Mouse (Mus musculus) bone marrow macrophage, adult 2 months (primary cell): Measurements from ENCODE around the gene Nsun6. TPM values are rescaled to one million over a fixed set of nuclear protein-coding genes. Genes with fewer than 3 reads are reported as not detected.
A peak's percentile ranks its signal among the peaks of the same experiment; 100 is the strongest.

Experiments
- H3K27ac ChIP-seq: 2 replicates; pipeline ENCODE4 v1.5.1; 2012; ENCODE audit warnings: low read depth, low read length; ENCODE audit not compliant: insufficient read depth
- H3K4me1 ChIP-seq: 2 replicates; pipeline ENCODE4 v1.6.1; 2012; ENCODE audit warnings: low read length; ENCODE audit not compliant: control insufficient read depth, insufficient read depth
- H3K4me3 ChIP-seq: 2 replicates; pipeline ENCODE4 v1.5.1; 2012; ENCODE audit warnings: mild to moderate bottlenecking, low read length, moderate library complexity; ENCODE audit not compliant: insufficient read depth
- CTCF ChIP-seq: IDR thresholded peaks from 2 replicates; pipeline ENCODE4 v1.5.1; 2012; ENCODE audit warnings: low read depth, mild to moderate bottlenecking, low read length, moderate library complexity
- POLR2A ChIP-seq: IDR thresholded peaks from 2 replicates; pipeline ENCODE4 v1.6.1; 2012; ENCODE audit warnings: mild to moderate bottlenecking, low read depth, low read length, borderline replicate concordance
- polyA plus RNA-seq: library from polyadenylated mRNA; stranded (reverse); fragments of >200 nt; gene quantifications from 2 replicates; pipeline ENCODE4 v1.2.4, GENCODE M21; 2012; ENCODE audit not compliant: missing spikeins, insufficient read depth, insufficient read length

Nsun6 gene
- polyA plus RNA-seq, 1 experiment, result 7.7 TPM

DNA sequence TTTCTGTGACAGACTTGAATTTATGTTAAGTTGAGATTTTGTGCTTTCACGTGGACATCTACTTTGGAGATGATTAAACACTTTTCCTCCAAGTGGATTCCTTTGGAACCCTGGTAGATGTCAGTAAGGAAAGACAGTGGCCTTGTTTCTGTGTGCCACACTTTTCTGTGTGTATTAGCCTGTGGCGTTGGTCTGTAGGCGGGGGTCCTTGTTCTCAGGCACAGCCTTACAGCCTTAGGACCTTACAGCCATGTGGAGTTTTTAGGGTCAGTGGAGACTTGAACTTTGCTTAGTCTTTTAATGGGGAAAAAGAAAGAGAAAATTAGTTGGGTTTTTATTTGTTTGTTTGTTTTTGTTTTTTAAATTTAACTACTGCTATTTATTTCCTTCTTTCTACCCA is 6.0 kb upstream of the Nsun6 start:
- Histone ChIP-seq H3K4me1 (no peaks in the 10 kb centered on the region), H3K27ac (no peak overlapping the region), H3K4me3 (no peak overlapping the region)
- TF ChIP-seq CTCF, result no peak
- TF ChIP-seq POLR2A, result no peak

DNA sequence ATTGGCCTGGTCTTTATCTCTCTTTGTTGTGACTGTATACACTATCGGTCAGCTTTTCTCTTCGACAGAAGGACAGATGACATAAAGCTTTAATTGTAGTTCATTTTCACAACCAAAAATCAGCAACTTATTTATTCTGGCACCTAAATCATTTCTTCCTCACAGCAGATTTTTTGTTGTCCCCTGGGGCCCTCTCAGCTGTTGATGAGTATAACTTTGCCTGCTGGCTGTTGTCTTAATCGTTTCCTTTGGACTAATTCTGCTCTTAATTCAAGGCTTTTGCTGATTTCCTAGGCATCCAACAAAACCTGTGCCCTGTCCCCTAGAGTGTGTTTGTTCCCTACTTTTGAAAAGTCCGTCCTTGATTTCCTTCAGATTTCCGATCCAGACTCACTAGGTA is 3.4 kb upstream of the Nsun6 start:
- Histone ChIP-seq H3K4me1 (peaks cover 5% of the 10 kb centered on the region), H3K4me3 (no peak overlapping the region), H3K27ac (no peak overlapping the region)
- TF ChIP-seq CTCF, result no peak
- no peak for TF ChIP-seq POLR2A

DNA sequence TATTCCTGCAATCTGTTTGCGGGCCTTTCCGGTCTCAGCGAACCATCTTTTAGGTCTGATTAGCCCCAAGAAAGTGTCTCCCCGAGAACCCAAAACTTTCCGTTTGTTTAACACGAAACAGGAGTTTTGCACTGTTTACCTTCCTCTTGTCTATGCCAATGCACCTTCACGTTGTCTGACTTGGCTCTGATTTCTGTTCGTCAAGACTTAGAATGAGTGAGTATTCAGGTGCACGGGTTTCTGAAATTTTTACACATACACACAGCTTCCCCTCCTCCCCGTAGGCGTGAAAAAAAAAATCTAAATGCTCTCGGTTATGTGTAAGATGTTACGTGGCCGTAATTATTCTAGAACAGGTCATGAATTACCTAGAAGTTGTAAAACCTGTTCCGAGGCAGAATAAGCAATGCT is 877 bp upstream of the Nsun6 start:
- peaks cover 5% of the 10 kb centered on the region for H3K4me1 ChIP-seq
- peak overlapping the region; percentile 91 for H3K4me3 ChIP-seq
- TF ChIP-seq CTCF, result no peak
- TF ChIP-seq POLR2A, result no peak
- no peak overlapping the region for H3K27ac ChIP-seq

DNA sequence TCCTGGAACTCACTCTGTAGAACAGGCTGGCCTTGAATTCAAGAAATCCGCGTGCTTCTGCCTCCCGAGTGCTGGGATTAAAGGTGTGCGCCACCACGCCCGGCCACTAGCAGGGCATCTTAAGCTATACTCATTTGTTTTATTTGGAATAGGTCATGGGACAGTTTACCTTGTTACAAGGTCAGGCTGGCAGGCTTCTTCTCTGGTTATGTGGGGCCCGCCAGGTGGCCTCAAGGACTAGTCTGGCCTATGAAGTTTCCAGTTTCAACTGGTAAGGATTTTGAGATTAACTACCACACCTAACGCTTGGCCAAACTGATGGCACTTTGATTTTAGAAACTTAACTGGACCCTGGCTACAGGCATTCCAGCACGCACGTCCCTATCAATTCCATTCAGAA is 373 bp downstream of the Nsun6 start:
- H3K4me1 ChIP-seq, result peaks cover 5% of the 10 kb centered on the region
- peak overlapping the region; percentile 60 for H3K4me3 ChIP-seq
- TF ChIP-seq CTCF (no peak), POLR2A (no peak)
- peak overlapping the region; percentile 45 for H3K27ac ChIP-seq

DNA sequence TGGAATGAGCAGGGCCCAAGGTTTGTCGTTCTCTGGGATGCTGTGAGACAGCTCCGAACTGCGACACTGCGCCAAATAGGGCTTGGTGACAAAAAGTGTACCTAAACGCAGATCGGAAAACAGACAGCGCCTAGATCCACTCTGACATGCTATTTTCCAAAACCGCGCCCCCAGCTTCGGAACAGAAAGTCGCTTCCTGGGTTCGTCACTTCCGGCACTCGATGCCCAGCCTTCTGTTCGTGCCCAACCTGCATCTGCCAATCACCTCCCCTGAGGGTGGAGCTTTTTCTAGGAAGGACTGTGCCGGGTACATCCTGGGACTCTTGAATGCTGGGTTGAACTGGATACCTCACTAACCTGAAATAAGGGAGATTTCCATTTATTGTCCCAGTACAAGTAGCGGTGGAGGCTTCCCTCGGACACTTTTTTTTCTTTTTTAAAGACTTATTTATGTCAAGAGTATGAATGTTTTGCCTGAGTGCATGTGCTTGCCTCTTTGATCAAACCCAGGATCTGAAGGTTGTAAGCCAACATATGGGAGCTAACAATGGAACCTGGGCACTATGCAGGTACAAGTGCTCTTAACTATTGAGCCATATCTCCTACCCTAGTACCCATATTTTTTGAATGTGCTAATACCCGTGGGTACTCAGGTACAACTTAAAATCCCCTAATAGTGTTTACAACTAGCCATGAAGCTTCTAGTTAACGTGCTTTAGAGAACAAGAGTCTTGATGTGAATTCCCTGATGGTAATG is 5.6 kb downstream of the Nsun6 start, which contains the start of gene Arl5b:
TSS of gene Arl5b (plus strand) at position 279 of the 757 bp plus-strand sequence.
- peak within 1 kb of the TSS; percentile 17; the same call in 1 of the 2 replicates for H3K27ac ChIP-seq
- peaks cover 5% of the 10 kb centered on the region for H3K4me1 ChIP-seq
- H3K4me3 ChIP-seq, result peak within 1 kb of the TSS; percentile 83
- no peak for TF ChIP-seq CTCF
- no peak for TF ChIP-seq POLR2A

DNA sequence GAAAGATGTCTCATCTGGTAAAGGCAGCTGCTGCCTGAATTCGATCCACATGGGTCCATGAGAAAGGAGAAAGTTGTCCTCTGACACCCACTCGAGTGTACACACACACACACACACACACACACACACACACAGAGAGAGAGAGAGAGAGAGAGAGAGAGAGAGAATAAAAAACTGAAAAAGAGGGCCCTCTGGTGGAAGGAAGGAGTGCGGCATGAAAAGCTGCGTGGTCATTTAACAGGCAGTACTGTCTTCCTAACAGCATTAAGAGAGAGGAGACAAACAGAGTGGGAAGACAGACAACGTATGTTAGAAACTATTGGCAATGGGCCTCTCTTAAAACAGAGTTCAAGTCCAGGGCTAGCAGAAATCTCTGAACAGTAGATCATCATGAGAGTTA is 14.5 kb downstream of the Nsun6 start:
- H3K4me3 ChIP-seq, result no peak overlapping the region
- no peaks in the 10 kb centered on the region for H3K4me1 ChIP-seq
- TF ChIP-seq CTCF, result no peak
- TF ChIP-seq POLR2A, result no peak
- H3K27ac ChIP-seq, result no peak overlapping the region

DNA sequence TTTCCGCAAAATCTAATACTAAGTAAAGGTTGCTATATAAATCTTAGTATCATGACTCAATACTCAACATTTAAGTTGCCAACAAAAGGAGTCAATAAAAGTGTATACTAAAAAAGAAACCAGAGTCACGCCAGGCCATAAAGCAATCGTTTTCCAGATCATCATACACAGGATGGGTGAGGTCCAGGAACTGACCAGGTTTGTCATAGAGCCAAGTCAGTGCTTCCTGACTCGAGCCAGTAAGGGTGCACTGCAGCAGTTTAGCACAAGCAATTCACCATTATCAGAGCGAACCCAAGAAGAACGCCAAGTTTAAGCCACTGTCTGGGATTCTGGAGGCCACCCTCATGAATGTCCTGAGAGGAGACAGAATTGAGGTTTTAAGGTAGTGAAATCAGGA is 16.2 kb downstream of the Nsun6 start:
- Histone ChIP-seq H3K4me1 (no peaks in the 10 kb centered on the region), H3K4me3 (no peak overlapping the region), H3K27ac (no peak overlapping the region)
- TF ChIP-seq CTCF (no peak), POLR2A (no peak)

DNA sequence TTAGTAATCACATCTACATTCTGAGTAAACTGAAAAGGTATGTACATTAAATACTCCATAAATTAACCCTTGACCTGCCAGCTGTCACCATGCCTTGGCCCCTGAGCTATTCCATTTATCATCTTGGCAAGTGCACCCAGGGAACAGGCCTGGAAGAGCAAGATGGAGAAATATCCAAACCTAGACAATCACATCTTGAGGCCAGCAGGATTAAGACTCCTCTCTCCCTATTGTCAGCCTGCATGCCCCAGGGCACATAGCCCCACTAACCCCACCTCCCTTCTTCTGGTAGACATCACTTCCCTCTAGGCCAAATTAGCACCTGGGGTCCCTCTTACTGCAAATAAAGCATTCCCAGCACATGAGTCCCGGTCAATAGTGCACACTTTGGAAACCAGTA is 27.1 kb downstream of the Nsun6 start:
- Histone ChIP-seq H3K27ac (no peak overlapping the region), H3K4me1 (no peaks in the 10 kb centered on the region), H3K4me3 (no peak overlapping the region)
- TF ChIP-seq CTCF (no peak), POLR2A (no peak)

DNA sequence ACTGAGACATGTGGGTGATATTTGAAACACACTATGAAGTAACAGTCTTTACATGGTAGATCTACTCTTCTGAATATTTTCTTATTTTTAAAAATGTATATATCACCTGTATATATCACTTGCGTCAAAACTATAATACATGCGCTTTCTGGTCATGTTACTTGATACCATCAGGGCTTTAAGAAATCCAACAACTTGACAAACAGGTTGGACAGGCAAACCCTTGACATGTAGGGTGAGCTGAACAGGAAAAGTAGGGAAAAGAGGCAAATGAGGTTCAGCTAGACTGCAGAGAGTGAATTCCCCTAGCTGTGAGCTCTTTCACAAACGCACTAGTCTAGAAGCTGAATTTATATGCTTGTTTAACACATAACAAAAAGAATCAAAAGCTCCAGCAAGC is 28.1 kb downstream of the Nsun6 start:
- no peak for TF ChIP-seq POLR2A
- TF ChIP-seq CTCF, result no peak
- no peak overlapping the region for H3K4me3 ChIP-seq
- no peaks in the 10 kb centered on the region for H3K4me1 ChIP-seq
- no peak overlapping the region for H3K27ac ChIP-seq

DNA sequence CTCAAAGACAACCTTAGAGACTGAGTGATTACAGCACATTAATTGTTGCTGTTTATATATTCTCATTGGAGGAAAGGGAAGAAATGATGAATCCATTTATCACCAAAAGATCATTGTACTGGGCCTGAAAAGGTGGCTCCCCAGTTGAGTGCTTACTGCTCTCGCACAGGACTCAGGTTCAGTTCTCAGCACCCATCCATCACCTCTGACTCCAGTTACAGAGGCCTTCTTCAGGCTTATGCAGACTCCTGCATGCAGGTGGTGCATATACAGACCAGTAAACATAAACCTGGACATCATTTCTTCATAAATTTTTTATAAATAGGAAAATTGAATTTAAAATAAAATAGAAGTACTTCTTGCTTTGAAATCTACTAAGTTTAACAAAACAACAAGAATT is 46.8 kb downstream of the Nsun6 start:
- no peak overlapping the region for H3K4me3 ChIP-seq
- H3K27ac ChIP-seq, result no peak overlapping the region
- no peaks in the 10 kb centered on the region for H3K4me1 ChIP-seq
- no peak for TF ChIP-seq POLR2A
- no peak for TF ChIP-seq CTCF
